Mouse (Mus musculus) liver, embryonic 13.5 days (tissue): Measurements from ENCODE around the gene Kctd18. TPM values are rescaled to one million over a fixed set of nuclear protein-coding genes. Genes with fewer than 3 reads are reported as not detected.

ENCODE experiments used
- polyA plus RNA-seq: library from polyadenylated mRNA; unstranded; fragments of >200 nt; fragmentation: Nextera tagmentation; extraction: Ambion mirVana; gene quantifications from 2 replicates; pipeline ENCODE4 v1.2.1, GENCODE M21; 2015

Kctd18 gene
- polyA plus RNA-seq, 1 experiment from 2014 or later: 2.8 TPM

Other genes with a start within 250 kb of the Kctd18 start
- gene Spats2l, start 244.8 kb downstream of the Kctd18 start, polyA plus RNA-seq: 10.3 and 11.9 TPM in 2 replicates
- gene Sgo2a, start 23.0 kb downstream of the Kctd18 start, polyA plus RNA-seq: 11.3 and 12.9 TPM in 2 replicates
- gene Aox1, start 11.0 kb upstream of the Kctd18 start, polyA plus RNA-seq: 0.10 and 0.15 TPM in 2 replicates
- 0.06 and 0.16 TPM in 2 replicates for gene Aox3, start 94.2 kb upstream of the Kctd18 start, polyA plus RNA-seq
- gene Aox4, start 191.4 kb upstream of the Kctd18 start, polyA plus RNA-seq: 0.27 and 0.31 TPM in 2 replicates